Mouse (Mus musculus): Measurements from ENCODE around the gene Olfr70. TPM values are rescaled to one million over a fixed set of nuclear protein-coding genes. Genes with fewer than 3 reads are reported as not detected.

Gene Olfr70
- polyA plus RNA-seq, 1 experiment from 2014 or later = not detected

DNA sequence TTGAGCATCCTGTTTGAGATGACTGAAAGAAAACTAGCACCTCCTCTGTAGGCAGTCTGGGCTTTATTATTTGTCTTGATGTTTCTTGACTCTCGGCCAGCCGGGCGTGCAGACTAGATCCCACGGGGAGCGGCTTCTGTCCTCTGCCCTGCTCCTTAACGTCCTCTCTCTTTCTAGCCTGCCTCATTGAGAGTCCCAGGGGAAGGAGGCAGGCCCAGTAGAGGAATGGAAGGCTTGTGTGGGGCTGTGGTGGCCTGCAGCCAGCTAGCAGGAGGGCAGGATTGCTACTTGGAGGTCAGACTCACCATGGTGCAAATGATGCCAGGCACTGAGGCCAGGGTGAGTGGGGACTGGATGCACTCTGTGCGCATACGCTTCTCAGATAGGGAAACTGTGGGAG lies 3.2 kb upstream of the Olfr70 start:
- H3K36me3 ChIP-seq = no peaks in the 10 kb centered on the region
- no peaks in the 10 kb centered on the region for H3K27me3 ChIP-seq
- no peak overlapping the region for H3K4me3 ChIP-seq
- no peak overlapping the region for H3K9ac ChIP-seq
- no peak overlapping the region for H3K4me2 ChIP-seq
- ATAC-seq (ENCODE audit: low FRiP score, low read depth) = no peak
- H3K27ac ChIP-seq (replicated peaks) = no peak overlapping the region
- 58% methylated on average over 8 of the region's 8 CpGs for WGBS
- no peaks in the 10 kb centered on the region for H3K9me3 ChIP-seq
- H3K4me1 ChIP-seq (replicated peaks) = no peaks in the 10 kb centered on the region

DNA sequence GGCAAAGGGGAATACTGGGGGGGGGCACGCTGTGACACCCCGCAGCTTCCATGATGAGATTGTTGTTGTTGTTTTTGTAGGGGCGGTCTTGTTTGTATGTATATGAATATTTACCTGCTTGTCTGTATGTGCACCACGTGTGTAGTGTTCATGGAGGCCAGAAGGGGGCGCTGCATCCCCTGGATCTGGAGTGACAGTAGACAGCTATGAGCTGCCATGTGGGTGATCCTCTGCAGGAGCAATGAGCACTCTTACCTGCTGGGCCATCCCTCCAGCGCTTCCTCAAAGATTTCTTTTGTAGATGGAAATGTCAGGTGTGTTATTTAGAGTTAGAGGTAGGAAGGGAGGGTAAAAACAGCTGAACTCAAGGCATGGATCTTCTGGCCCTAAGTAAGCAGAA lies 2.8 kb upstream of the Olfr70 start:
- 81% methylated on average over 6 of the region's 6 CpGs for WGBS
- H3K4me1 ChIP-seq (replicated peaks) = no peaks in the 10 kb centered on the region
- ATAC-seq (ENCODE audit: low FRiP score, low read depth) = no peak
- no peak overlapping the region for H3K27ac ChIP-seq (replicated peaks)
- no peak overlapping the region for H3K4me2 ChIP-seq
- H3K9me3 ChIP-seq = no peaks in the 10 kb centered on the region
- no peak overlapping the region for H3K9ac ChIP-seq
- H3K36me3 ChIP-seq = no peaks in the 10 kb centered on the region
- H3K27me3 ChIP-seq = no peaks in the 10 kb centered on the region
- H3K4me3 ChIP-seq = no peak overlapping the region

DNA sequence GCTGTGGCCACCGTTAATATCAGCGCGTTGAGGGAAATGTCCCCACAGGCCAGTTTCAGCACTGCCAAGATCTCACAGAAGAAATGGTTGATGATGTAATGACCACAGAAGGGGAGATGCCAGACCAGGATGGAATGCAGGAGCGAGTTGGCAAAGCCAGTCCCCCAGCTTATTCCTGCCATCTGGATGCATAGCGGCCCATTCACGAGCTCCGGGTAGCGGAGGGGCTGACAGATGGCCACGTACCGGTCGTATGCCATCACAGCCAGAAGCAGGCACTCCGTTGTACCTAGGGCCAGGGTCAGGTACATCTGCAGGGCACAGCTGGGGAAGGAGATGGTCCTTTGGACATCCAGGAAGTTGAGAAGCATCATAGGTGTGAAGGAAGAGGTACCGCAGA lies 4.0 kb downstream of the Olfr70 start:
- Histone ChIP-seq H3K27ac (replicated peaks) (no peak overlapping the region), H3K9ac (no peak overlapping the region), H3K36me3 (no peaks in the 10 kb centered on the region), H3K9me3 (no peaks in the 10 kb centered on the region), H3K4me2 (no peak overlapping the region), H3K4me1 (replicated peaks) (no peaks in the 10 kb centered on the region), H3K4me3 (no peak overlapping the region), H3K27me3 (no peaks in the 10 kb centered on the region)
- ATAC-seq (ENCODE audit: low FRiP score, low read depth) = no peak
- 76% methylated on average over 13 of the region's 13 CpGs for WGBS

DNA sequence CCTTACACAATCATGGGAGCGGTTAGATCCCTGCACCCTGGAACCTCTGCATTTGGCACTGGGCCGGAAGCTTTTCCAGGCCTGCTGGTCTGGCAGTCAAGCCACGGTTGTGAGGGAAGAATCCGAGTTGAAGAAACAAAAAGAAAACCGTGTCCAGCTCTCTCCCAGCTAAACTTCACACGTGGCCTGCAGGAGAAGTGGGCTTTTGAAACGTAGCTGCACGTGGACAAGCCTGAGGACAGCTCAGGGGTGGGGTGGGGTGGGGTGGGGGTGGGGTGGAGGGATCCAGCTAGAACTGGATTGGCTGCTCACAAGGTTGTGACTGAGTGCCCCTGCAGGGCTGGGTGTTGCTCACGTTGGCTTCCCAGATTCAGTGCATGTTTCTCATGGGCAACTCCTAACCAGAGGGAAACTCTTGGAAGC lies 5.3 kb downstream of the Olfr70 start:
- H3K4me2 ChIP-seq = no peak overlapping the region
- peaks cover 3% of the 10 kb centered on the region for H3K36me3 ChIP-seq
- no peak overlapping the region for H3K27ac ChIP-seq (replicated peaks)
- no peaks in the 10 kb centered on the region for H3K9me3 ChIP-seq
- no peaks in the 10 kb centered on the region for H3K4me1 ChIP-seq (replicated peaks)
- WGBS = 34% methylated on average over 9 of the region's 9 CpGs
- no peak overlapping the region for H3K4me3 ChIP-seq
- H3K27me3 ChIP-seq = no peaks in the 10 kb centered on the region
- no peak for ATAC-seq (ENCODE audit: low FRiP score, low read depth)
- no peak overlapping the region for H3K9ac ChIP-seq

DNA sequence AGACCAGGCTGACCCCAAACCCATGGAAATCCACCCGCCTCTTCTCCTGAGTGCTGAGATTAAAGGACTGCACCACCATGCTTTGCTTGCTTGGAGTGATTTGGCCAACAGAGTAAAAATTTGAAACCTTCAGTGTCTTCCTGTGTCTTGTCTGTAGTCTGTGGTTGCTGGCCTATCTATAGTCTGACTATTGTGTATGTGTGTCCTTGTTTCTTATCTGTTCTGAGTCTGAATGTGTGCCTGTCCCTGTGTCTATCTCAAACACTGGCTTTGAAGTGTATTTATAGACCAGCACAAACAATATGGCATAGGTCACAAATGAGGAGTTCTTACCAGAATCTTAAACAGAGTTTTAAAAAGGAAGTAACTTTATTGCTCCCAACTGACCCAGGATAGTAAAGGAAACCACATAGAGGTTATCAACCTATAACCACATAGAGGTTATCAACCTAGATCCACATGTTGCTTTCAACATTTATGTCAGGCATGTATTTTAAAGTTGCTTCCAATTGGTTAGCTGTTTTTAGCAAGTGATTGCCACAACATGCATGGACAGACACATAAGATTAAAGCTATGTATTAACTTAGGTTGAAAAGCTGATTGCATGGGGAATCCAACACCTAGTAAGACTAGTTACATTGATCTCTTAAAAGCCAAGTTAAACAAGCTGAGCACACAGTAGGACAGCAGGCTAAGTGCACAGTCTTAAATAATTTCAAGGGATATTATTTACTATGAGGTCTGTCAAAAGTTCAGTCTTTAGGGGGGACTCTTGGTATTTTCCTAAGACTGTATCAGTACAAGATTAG lies 6.0 kb downstream of the Olfr70 start:
- H3K27me3 ChIP-seq = no peaks in the 10 kb centered on the region
- no peak for ATAC-seq (ENCODE audit: low FRiP score, low read depth)
- H3K36me3 ChIP-seq = peaks cover 7% of the 10 kb centered on the region
- H3K4me2 ChIP-seq = no peak overlapping the region
- no peak overlapping the region for H3K4me3 ChIP-seq
- H3K4me1 ChIP-seq (replicated peaks) = no peaks in the 10 kb centered on the region
- WGBS = 92% methylated on average over 1 of the region's 1 CpGs
- no peaks in the 10 kb centered on the region for H3K9me3 ChIP-seq
- no peak overlapping the region for H3K9ac ChIP-seq
- no peak overlapping the region for H3K27ac ChIP-seq (replicated peaks)

DNA sequence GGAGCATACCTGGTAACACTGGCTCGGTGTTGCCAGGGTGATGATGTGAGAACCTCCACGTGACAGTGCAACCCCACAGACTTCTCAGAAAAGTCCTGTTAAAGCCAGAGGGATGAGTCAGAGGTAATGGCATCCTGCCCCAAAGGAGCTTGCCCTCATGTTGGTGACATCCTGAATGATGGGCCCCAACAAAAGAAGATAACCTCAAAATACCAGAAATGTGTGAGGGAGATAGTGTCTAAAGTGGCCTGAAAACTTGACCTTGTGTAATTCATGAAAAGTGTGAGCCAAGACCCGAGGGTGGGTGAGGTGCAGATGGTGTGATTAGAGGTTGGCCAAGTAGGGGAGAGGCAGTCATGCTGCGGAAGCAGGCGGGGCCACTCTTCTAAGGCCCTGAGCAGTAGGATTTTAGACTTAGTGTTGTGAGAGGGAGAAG lies 6.8 kb downstream of the Olfr70 start:
- 85% methylated on average over 5 of the region's 5 CpGs for WGBS
- Histone ChIP-seq H3K27me3 (no peaks in the 10 kb centered on the region), H3K9me3 (no peaks in the 10 kb centered on the region), H3K4me2 (no peak overlapping the region), H3K27ac (replicated peaks) (no peak overlapping the region), H3K9ac (no peak overlapping the region), H3K36me3 (peaks cover 16% of the 10 kb centered on the region), H3K4me1 (replicated peaks) (no peaks in the 10 kb centered on the region), H3K4me3 (no peak overlapping the region)
- ATAC-seq (ENCODE audit: low FRiP score, low read depth) = no peak

DNA sequence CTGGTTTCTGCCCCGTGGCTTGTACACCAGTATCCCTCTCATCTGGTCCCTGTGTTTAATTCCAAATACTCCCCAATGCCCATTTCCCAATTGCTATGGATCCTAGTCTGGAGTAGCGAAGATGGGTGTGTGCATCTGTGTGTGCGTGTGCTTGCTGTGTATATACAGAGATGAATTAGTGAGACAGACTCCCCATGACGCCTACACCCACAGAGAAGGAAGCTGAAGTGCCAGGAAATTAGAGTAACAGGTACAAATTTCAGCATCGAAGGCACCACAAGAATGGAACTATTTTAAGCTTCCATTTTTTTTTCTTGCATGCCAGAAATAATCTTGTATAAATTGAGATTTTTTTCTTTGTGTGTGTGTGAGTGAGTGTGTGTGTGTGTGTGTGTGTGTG lies 9.6 kb downstream of the Olfr70 start:
- H3K9me3 ChIP-seq = no peaks in the 10 kb centered on the region
- no peaks in the 10 kb centered on the region for H3K4me1 ChIP-seq (replicated peaks)
- no peaks in the 10 kb centered on the region for H3K27me3 ChIP-seq
- no peak overlapping the region for H3K4me3 ChIP-seq
- H3K27ac ChIP-seq (replicated peaks) = no peak overlapping the region
- ATAC-seq (ENCODE audit: low FRiP score, low read depth) = no peak
- 82% methylated on average over 5 of the region's 5 CpGs for WGBS
- no peak overlapping the region for H3K9ac ChIP-seq
- no peak overlapping the region for H3K4me2 ChIP-seq
- H3K36me3 ChIP-seq = peaks cover 32% of the 10 kb centered on the region

DNA sequence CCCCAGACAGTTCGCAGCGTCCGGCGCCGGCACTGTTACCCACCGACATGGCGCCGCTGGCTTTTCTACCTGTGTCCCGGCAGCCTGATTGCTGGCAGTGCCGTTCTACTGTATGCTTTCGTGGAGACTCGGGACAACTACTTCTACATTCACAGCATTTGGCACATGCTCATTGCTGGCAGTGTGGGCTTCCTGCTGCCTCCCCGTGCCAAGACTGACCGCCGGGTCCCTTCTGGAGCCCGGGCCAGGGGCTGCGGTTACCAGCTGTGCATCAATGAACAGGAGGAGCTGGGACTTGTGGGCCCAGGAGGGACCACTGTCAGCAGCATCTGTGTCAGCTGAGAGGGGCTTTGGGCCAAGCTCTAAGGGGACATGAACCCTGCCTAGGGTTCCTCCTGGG lies 10.6 kb downstream of the Olfr70 start:
- Histone ChIP-seq H3K4me2 (no peak overlapping the region), H3K27ac (replicated peaks) (no peak overlapping the region), H3K9me3 (no peaks in the 10 kb centered on the region), H3K27me3 (no peaks in the 10 kb centered on the region), H3K9ac (no peak overlapping the region), H3K4me1 (replicated peaks) (no peaks in the 10 kb centered on the region), H3K36me3 (peaks cover 42% of the 10 kb centered on the region), H3K4me3 (no peak overlapping the region)
- 93% methylated on average over 17 of the region's 17 CpGs for WGBS
- no peak for ATAC-seq (ENCODE audit: low FRiP score, low read depth)

DNA sequence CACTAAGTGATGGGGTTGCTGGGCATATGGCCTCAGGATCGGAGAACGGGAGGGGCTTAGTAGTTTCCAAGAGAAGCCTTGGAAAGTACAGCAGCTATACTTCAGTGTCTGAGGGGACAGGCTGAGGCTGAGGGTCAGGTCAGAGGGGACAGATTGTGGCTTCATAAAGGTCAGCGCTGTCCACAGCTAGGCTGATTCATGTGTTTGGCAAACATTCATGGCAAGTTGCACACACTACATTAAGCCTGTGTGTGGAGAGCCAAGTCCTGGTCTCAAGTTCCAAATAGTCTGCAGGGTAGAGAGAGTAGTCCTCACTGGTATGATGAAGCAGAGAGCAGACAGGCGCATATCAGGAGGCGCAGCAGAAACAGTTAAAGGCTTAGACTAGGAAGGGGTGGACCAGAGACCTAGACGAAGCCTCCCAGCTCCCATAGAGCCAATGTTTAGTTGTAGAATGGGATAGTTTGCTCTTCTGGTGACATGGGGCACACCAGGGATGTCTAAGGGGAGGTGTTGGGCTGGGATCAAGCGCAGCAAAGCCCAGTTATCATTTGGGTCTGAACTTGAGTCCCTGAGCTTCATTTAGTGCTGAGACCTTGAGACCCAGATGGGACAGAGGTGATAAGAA lies 21.1 kb downstream of the Olfr70 start:
- no peak for ATAC-seq (ENCODE audit: low FRiP score, low read depth)
- peaks cover 78% of the 10 kb centered on the region for H3K36me3 ChIP-seq
- H3K9ac ChIP-seq = no peak overlapping the region
- no peaks in the 10 kb centered on the region for H3K4me1 ChIP-seq (replicated peaks)
- no peak overlapping the region for H3K4me3 ChIP-seq
- no peak overlapping the region for H3K27ac ChIP-seq (replicated peaks)
- no peak overlapping the region for H3K4me2 ChIP-seq
- no peaks in the 10 kb centered on the region for H3K27me3 ChIP-seq
- WGBS = 91% methylated on average over 7 of the region's 7 CpGs
- H3K9me3 ChIP-seq = no peaks in the 10 kb centered on the region

DNA sequence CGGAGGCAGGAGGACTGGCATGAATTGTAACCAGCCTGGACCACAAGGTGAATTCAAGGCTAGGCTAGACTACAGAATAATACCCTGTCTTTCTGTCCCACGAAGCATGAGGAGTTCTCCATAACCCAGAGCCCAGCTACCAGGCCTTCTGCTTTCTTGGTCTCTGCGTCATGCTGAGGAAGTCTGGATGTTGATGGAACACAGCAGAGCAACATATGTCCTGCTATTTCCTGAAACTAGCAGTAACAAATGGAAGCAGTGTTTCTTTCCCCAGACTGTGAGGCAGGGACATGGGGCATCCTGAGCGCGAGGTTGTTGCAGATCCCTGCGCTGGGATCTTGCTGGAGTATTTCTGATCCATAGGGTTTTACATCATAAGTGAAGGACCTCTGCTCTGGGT lies 22.1 kb downstream of the Olfr70 start:
- no peak overlapping the region for H3K27ac ChIP-seq (replicated peaks)
- no peaks in the 10 kb centered on the region for H3K4me1 ChIP-seq (replicated peaks)
- H3K4me3 ChIP-seq = no peak overlapping the region
- no peak overlapping the region for H3K4me2 ChIP-seq
- 92% methylated on average over 6 of the region's 6 CpGs for WGBS
- ATAC-seq (ENCODE audit: low FRiP score, low read depth) = no peak
- peaks cover 82% of the 10 kb centered on the region for H3K36me3 ChIP-seq
- H3K27me3 ChIP-seq = no peaks in the 10 kb centered on the region
- H3K9ac ChIP-seq = no peak overlapping the region
- no peaks in the 10 kb centered on the region for H3K9me3 ChIP-seq

DNA sequence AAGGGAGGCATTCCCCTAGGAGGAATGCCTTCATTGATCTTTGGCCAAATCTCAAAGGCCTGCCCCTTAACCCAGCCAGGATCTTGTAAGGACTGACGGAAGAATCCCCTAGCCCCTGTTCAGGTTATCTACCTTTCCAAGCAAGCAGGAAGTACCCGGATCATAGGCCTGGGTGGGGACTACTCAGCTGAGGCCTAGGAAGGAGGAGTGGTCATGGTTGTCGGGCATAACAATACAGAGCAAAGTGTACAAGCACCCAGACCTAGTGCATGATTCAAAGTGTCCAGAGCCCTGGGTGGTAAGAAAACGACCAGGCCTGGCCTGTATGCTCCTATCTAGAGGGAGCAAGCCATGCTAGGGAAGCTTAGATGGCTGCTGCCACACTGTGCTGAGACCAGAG lies 25.0 kb downstream of the Olfr70 start:
- peaks cover 24% of the 10 kb centered on the region for H3K4me1 ChIP-seq (replicated peaks)
- no peak overlapping the region for H3K27ac ChIP-seq (replicated peaks)
- H3K4me3 ChIP-seq = no peak overlapping the region
- H3K9ac ChIP-seq = no peak overlapping the region
- ATAC-seq (ENCODE audit: low FRiP score, low read depth) = no peak
- WGBS = 75% methylated on average over 4 of the region's 4 CpGs
- H3K36me3 ChIP-seq = peaks cover 56% of the 10 kb centered on the region
- no peaks in the 10 kb centered on the region for H3K9me3 ChIP-seq
- H3K27me3 ChIP-seq = no peaks in the 10 kb centered on the region
- no peak overlapping the region for H3K4me2 ChIP-seq

DNA sequence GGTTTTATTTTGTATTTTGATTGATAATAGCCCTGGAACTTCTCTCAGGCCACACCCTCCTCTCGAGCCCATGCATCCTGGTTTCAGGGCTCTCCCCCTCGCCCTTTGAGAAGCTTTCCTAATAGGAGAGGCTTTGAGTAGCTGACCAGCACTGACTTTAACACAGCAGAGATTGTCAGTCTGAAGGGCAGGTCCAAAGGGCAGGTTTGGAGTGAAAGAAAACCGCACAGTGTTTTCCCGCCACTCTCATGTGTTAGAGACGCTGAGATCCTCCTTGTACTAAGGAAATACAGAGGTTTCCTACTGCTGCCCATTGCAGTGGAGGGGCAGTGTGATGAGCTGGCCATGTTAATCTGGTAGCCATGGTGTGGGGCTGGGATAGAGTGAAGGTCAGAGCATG lies 25.6 kb downstream of the Olfr70 start:
- H3K4me3 ChIP-seq = no peak overlapping the region
- H3K27me3 ChIP-seq = no peaks in the 10 kb centered on the region
- H3K9ac ChIP-seq = no peak overlapping the region
- no peak for ATAC-seq (ENCODE audit: low FRiP score, low read depth)
- no peaks in the 10 kb centered on the region for H3K9me3 ChIP-seq
- peaks cover 53% of the 10 kb centered on the region for H3K36me3 ChIP-seq
- 80% methylated on average over 5 of the region's 5 CpGs for WGBS
- no peak overlapping the region for H3K4me2 ChIP-seq
- H3K4me1 ChIP-seq (replicated peaks) = peaks cover 31% of the 10 kb centered on the region
- H3K27ac ChIP-seq (replicated peaks) = no peak overlapping the region

Measured in hindbrain, embryonic 15.5 days (tissue).